Mouse (Mus musculus) hindbrain, embryonic 14.5 days (tissue): Measurements from ENCODE around the gene Gm7138. TPM values are rescaled to one million over a fixed set of nuclear protein-coding genes. Genes with fewer than 3 reads are reported as not detected.
"Not testable (repeated sequence)": the region's sequence is repeated elsewhere in the genome, so short reads cannot be mapped to it uniquely, and the experiment has no call there.

Source experiments
- ATAC-seq: fragments of 200-750 bp; cut with Nextera tagmentation; 2 replicates; pipeline ENCODE4 v1.8.0; 2017; ENCODE audit warnings: moderate number of reproducible peaks, mild to moderate bottlenecking, moderate TSS enrichment, moderate library complexity; ENCODE audit not compliant: low FRiP score
- DNase-seq: peaks from one replicate; pipeline ENCODE4 v3.0.0-alpha.2; 2015; ENCODE audit warnings: low spot score
- H3K27ac ChIP-seq: fragments of 300-500 bp; sonication (generic); 2 replicates; pipeline ENCODE4 v1.5.1; 2014; ENCODE audit warnings: mild to moderate bottlenecking, moderate library complexity
- H3K27me3 ChIP-seq: fragments of 300-500 bp; sonication (generic); 2 replicates; pipeline ENCODE4 v1.6.1; 2014; ENCODE audit warnings: mild to moderate bottlenecking, low read length, mixed read lengths; ENCODE audit not compliant: control insufficient read depth, insufficient read depth
- H3K36me3 ChIP-seq: fragments of 300-500 bp; sonication (generic); replicated peaks from 2 replicates; pipeline ENCODE4 v1.6.1; 2014; ENCODE audit not compliant: control insufficient read depth, insufficient read depth
- H3K4me1 ChIP-seq: fragments of 300-500 bp; sonication (generic); replicated peaks from 2 replicates; pipeline ENCODE4 v1.6.1; 2014; ENCODE audit warnings: antibody characterized with exemption, low read length, mixed read lengths; ENCODE audit not compliant: control insufficient read depth, insufficient read depth
- H3K4me2 ChIP-seq: fragments of 300-500 bp; sonication (generic); replicated peaks from 2 replicates; pipeline ENCODE4 v1.6.1; 2014; ENCODE audit warnings: mild to moderate bottlenecking, moderate library complexity
- H3K4me3 ChIP-seq: fragments of 300-500 bp; sonication (generic); replicated peaks from 2 replicates; pipeline ENCODE4 v1.5.1; 2014; ENCODE audit warnings: mild to moderate bottlenecking, low read length
- H3K9ac ChIP-seq: fragments of 300-500 bp; sonication (generic); 2 replicates; pipeline ENCODE4 v1.6.1; 2014
- H3K9me3 ChIP-seq: fragments of 300-500 bp; sonication (generic); 2 replicates; pipeline ENCODE4 v1.6.1; 2016; ENCODE audit warnings: low read length; ENCODE audit not compliant: control insufficient read depth
- WGBS: fragments of 180-500 bp; shearing (Covaris S2); extraction: QIAGEN DNeasy Blood & Tissue Kit; methylation state at CpG from one replicate; pipeline ENCODE4 v1.1.7; 2014; 5-methylcytosine and 5-hydroxymethylcytosine counted together
- polyA plus RNA-seq: library from polyadenylated mRNA; unstranded; fragments of >200 nt; fragmentation: Nextera tagmentation; extraction: Ambion mirVana; gene quantifications from 2 replicates; pipeline ENCODE4 v1.2.1, GENCODE M21; 2014

Gene Gm7138
- polyA plus RNA-seq, 1 experiment from 2014 or later: not detected

- Histone ChIP-seq H3K27ac (no peak overlapping the region), H3K4me2 (no peak overlapping the region), H3K4me3 (no peak overlapping the region), H3K4me1 (no peaks in the 10 kb centered on the region), H3K9me3 (no peaks in the 10 kb centered on the region), H3K27me3 (no peaks in the 10 kb centered on the region), H3K36me3 (no peaks in the 10 kb centered on the region), H3K9ac (no peak overlapping the region)
- WGBS: 20% methylated on average over 3 of the region's 3 CpGs
- ATAC-seq (no peak), DNase-seq (no peak)
Measured at GRCm38 (mm10) chr10:77797677-77798076, 20.9 kb upstream of the Gm7138 start.

- DNase-seq (no peak), ATAC-seq (no peak)
- Histone ChIP-seq H3K27me3 (no peaks in the 10 kb centered on the region), H3K9ac (no peak within 1 kb of the TSS), H3K4me1 (no peaks in the 10 kb centered on the region), H3K9me3 (no peaks in the 10 kb centered on the region), H3K27ac (no peak within 1 kb of the TSS), H3K36me3 (no peaks in the 10 kb centered on the region), H3K4me3 (no peak within 1 kb of the TSS), H3K4me2 (no peak within 1 kb of the TSS)
- 75% methylated on average over 2 of the region's 2 CpGs for WGBS
Measured at GRCm38 (mm10) chr10:77794976-77795375, 18.2 kb upstream of the Gm7138 start, which contains the start of gene Gm9639. Gene Gm9639 (minus strand): TSS chr10:77795076.

DNA sequence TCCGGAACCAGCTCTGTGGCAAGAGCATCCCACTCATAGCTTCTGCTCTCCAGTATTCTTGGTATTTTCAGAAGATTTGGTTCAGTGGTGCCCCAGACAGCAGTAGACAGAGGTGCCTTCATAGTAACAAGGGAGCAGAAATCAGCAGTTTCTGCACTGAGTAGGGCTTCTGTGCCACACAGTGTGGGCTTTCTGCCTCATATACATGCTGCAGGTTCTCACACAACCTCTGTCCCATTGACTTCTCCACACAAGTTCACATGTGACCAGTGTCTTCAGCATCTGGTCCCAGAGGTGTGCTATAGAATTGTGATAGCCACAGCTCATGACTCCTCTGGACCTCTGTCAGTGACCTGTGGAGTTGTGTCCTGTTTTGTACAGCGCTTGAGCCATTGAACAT, 11.9 kb upstream of the Gm7138 start:
- Histone ChIP-seq H3K27me3 (no peaks in the 10 kb centered on the region), H3K9ac (no peak overlapping the region), H3K4me2 (no peak overlapping the region), H3K27ac (no peak overlapping the region), H3K4me3 (no peak overlapping the region), H3K4me1 (no peaks in the 10 kb centered on the region), H3K9me3 (no peaks in the 10 kb centered on the region), H3K36me3 (no peaks in the 10 kb centered on the region)
- DNase-seq (no peak), ATAC-seq (no peak)
- 87% methylated on average over 2 of the region's 2 CpGs for WGBS

GRCm38 (mm10) chr10:77787876-77788275, 11.1 kb upstream of the Gm7138 start, which contains the start of gene Gm7137:
Gene Gm7137 (minus strand): TSS chr10:77788200.
- H3K36me3 ChIP-seq, DNase-seq, H3K9me3 ChIP-seq, ATAC-seq, H3K9ac ChIP-seq, H3K27me3 ChIP-seq, H3K4me1 ChIP-seq, H3K27ac ChIP-seq, H3K4me2 ChIP-seq, H3K4me3 ChIP-seq: not testable (repeated sequence)
- WGBS: 83% methylated on average over 1 of the region's 1 CpGs

GRCm38 (mm10) chr10:77783396-77783795, 6.7 kb upstream of the Gm7138 start:
- H3K4me2 ChIP-seq, DNase-seq, H3K4me1 ChIP-seq, H3K27me3 ChIP-seq, H3K9me3 ChIP-seq, H3K4me3 ChIP-seq, H3K27ac ChIP-seq, H3K36me3 ChIP-seq, H3K9ac ChIP-seq, ATAC-seq: not testable (repeated sequence)
- 93% methylated on average over 1 of the region's 3 CpGs for WGBS

- H3K4me2 ChIP-seq, H3K36me3 ChIP-seq, H3K4me1 ChIP-seq, H3K27me3 ChIP-seq, H3K9me3 ChIP-seq, H3K27ac ChIP-seq, H3K4me3 ChIP-seq, H3K9ac ChIP-seq, ATAC-seq, DNase-seq: not testable (repeated sequence)
- no CpG with 5 or more reads among the region's 1 CpGs for WGBS
Measured at GRCm38 (mm10) chr10:77782442-77782841, 5.7 kb upstream of the Gm7138 start, which contains the start of gene Gm3250. Gene Gm3250 (minus strand): TSS chr10:77782542.

DNA sequence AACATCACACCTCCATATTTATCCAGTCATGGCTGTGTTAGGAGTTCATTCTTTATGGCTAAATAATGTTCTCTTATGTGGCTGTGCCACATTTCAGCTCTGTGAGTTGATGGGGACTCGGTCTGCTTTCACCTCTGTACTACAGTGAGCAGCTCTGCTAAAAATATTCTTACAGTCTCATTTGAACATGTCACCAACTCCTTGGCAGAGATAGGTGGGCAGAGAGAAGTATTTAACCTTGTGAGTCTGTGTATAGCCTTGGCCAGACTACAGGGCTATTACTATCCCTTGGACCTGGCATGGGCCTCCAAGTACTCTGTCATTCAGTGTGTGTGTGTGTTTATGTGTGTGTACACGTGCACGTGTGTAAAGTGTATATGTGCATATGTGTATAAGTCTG, 4.6 kb downstream of the Gm7138 start:
- not testable (repeated sequence) for H3K27me3 ChIP-seq, H3K4me3 ChIP-seq, ATAC-seq, H3K9me3 ChIP-seq, H3K4me2 ChIP-seq, H3K36me3 ChIP-seq, H3K9ac ChIP-seq, H3K4me1 ChIP-seq, H3K27ac ChIP-seq, DNase-seq
- 100% methylated on average over 1 of the region's 3 CpGs for WGBS

DNA sequence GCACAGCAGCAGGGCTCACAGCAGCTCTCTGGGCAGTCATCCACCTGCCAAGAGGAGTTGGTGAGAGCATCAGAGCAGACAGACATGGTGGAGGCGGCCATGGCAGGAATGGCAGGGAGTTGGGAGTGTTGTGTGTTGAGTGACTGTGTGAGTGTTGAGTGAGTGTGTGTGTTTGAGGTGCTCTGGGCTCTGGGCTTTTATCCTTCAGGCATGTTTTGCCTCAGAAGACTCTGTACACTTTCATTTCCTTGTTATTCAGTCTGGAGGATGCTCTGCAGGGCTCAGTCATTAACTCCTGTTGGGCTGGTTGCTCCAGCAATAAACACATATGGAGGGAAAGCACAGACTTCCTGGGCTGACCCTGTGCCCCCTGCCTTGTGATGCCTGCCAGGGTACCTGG, 5.5 kb downstream of the Gm7138 start, which contains the start of gene Gm3238:
Gm3238 (minus strand) TSS at position 101 of the 400 bp plus-strand sequence.
- not testable (repeated sequence) for H3K4me1 ChIP-seq, H3K36me3 ChIP-seq, H3K9ac ChIP-seq, DNase-seq, H3K27ac ChIP-seq, H3K4me3 ChIP-seq, H3K4me2 ChIP-seq, H3K9me3 ChIP-seq, ATAC-seq, H3K27me3 ChIP-seq
- WGBS: 100% methylated on average over 1 of the region's 1 CpGs

DNA sequence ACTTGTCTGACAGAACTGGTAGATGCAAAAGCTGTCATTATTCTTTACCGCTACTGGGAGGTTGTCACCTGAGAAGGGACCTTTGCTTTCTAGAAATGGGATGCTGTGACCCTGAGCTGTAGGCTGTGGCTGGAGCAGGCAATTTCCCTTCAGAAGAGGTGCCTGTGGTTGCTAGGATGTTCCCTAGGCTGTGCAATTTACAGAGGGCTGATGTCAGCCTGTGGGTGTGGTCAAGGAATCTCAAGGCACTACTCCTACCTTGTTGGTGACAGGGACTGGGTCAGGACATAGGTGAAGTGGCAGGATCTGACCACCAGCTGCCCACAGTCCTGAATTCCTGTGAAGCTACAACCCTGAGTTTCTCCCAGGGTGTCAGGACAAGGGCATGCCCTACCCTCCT, 7.0 kb downstream of the Gm7138 start:
- no peak for ATAC-seq
- no peaks in the 10 kb centered on the region for H3K36me3 ChIP-seq
- DNase-seq: no peak
- 86% methylated on average over 1 of the region's 1 CpGs for WGBS
- H3K27me3 ChIP-seq: no peaks in the 10 kb centered on the region
- H3K4me2 ChIP-seq: no peak overlapping the region
- H3K9ac ChIP-seq: no peak overlapping the region
- no peaks in the 10 kb centered on the region for H3K4me1 ChIP-seq
- H3K4me3 ChIP-seq: no peak overlapping the region
- no peaks in the 10 kb centered on the region for H3K9me3 ChIP-seq
- no peak overlapping the region for H3K27ac ChIP-seq

DNA sequence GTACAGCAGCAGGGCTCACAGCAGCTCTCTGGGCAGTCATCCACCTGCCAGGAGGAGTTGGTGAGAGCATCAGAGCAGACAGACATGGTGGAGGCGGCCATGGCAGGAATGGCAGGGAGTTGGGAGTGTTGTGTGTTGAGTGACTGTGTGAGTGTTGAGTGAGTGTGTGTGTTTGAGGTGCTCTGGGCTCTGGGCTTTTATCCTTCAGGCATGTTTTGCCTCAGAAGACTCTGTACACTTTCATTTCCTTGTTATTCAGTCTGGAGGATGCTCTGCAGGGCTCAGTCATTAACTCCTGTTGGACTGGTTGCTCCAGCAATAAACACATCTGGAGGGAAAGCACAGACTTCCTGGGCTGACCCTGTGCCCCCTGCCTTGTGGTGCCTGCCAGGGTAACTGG, 17.2 kb downstream of the Gm7138 start, which contains the start of gene Gm3233:
Gm3233 (minus strand) TSS at position 101 of the 400 bp plus-strand sequence.
- not testable (repeated sequence) for H3K27me3 ChIP-seq, H3K9ac ChIP-seq, H3K27ac ChIP-seq, DNase-seq, H3K4me2 ChIP-seq, H3K9me3 ChIP-seq, ATAC-seq, H3K4me3 ChIP-seq, H3K4me1 ChIP-seq, H3K36me3 ChIP-seq
- WGBS: no CpG with 5 or more reads among the region's 1 CpGs
